Mouse (Mus musculus) kidney, adult 2 months (tissue): ENCODE results near the gene Creb3l4. TPM values are rescaled to one million over a fixed set of nuclear protein-coding genes. Genes with fewer than 3 reads are reported as not detected.

Experiments
- DNase-seq: peaks from one replicate; pipeline ENCODE4 v3.0.0; 2021
- H3K27ac ChIP-seq: fragments of 200-500 bp; 2 replicates; pipeline ENCODE4 v1.5.1; 2012; ENCODE audit warnings: low read depth, low read length, control low read depth, inconsistent platforms; ENCODE audit not compliant: insufficient read depth
- H3K27me3 ChIP-seq: fragments of 200-500 bp; replicated peaks from 2 replicates; pipeline ENCODE4 v1.6.1; 2012; ENCODE audit warnings: mild to moderate bottlenecking, moderate library complexity, low read length, inconsistent platforms; ENCODE audit not compliant: control insufficient read depth, insufficient read depth
- H3K36me3 ChIP-seq: fragments of 200-500 bp; 2 replicates; pipeline ENCODE4 v1.6.1; 2012; ENCODE audit warnings: mild to moderate bottlenecking, moderate library complexity, low read length, inconsistent platforms; ENCODE audit not compliant: control insufficient read depth, insufficient read depth
- H3K4me1 ChIP-seq: fragments of 200-500 bp; 2 replicates; pipeline ENCODE4 v1.6.1; 2011; ENCODE audit warnings: low read length; ENCODE audit not compliant: control insufficient read depth, insufficient read depth
- H3K4me3 ChIP-seq: fragments of 200-500 bp; 2 replicates; pipeline ENCODE4 v1.5.1; 2011; ENCODE audit warnings: mild to moderate bottlenecking, low read depth, low read length, control low read depth; ENCODE audit not compliant: insufficient read depth
- CTCF ChIP-seq: fragments of 200-500 bp; conservative IDR thresholded peaks from 2 replicates; pipeline ENCODE4 v1.5.1; 2011; ENCODE audit warnings: low read depth, mild to moderate bottlenecking, control low read depth, low read length, moderate library complexity, mixed read lengths; ENCODE audit not compliant: insufficient read depth, insufficient read length
- POLR2A ChIP-seq: fragments of 200-500 bp; IDR thresholded peaks from one replicate; pipeline ENCODE4 v1.6.1; 2011; ENCODE audit warnings: low read depth, low read length, control low read depth
- WGBS: fragments of 180-500 bp; shearing (Covaris S2); methylation state at CpG from one replicate; pipeline ENCODE4 v1.1.7; 2018; 5-methylcytosine and 5-hydroxymethylcytosine counted together
- polyA plus RNA-seq: library from polyadenylated mRNA; depleted of rRNA; stranded (reverse); fragments of >200 nt; gene quantifications from 2 replicates; pipeline ENCODE4 v1.2.3, GENCODE M21; 2012

The Creb3l4 gene
- polyA plus RNA-seq, 1 experiment: 1.0 TPM

DNA sequence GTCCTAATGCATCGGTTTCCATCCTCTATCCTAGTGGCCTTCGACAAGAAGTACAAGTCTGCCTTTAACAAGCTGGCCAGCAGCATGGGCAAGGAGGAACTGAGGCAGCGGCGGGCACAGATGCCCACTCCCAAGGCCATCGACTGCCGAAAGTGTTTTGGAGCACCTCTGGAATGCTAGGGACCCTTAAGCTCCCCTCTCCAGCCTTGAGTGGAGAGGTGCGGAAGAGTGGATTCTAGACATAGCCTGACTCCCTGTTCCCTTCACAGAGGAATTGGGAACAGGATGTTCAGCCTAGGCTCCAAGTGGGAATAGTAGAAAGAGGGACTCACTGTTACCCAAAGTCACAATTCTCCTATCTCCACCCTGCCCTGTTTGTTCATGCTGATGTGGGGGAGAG lies 36.4 kb upstream of the Creb3l4 start:
- Histone ChIP-seq H3K36me3 (no peaks in the 10 kb centered on the region), H3K27ac (no peak overlapping the region), H3K4me1 (no peaks in the 10 kb centered on the region), H3K27me3 (no peaks in the 10 kb centered on the region), H3K4me3 (no peak overlapping the region)
- DNase-seq: no peak
- TF ChIP-seq CTCF: no peak
- TF ChIP-seq POLR2A: no peak
- 98% methylated on average over 7 of the region's 7 CpGs for WGBS

DNA sequence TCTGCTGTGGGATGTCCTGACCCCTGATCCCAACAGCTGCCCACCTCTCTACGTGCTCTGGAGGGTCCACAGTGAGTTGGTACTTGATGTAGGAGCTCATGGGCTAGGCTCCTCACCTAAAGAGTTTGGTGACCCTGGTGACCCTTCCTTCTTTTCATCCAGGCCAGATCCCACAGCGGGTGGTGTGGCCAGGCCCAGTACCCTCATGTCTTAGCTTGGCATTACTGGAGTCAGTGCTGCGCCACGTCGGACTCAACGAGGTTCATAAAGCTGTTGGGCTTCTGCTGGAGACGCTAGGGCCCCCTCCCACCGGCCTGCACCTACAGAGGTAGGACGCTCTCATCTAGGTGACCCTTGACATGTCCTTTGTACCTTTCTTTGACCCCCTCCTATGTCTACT lies 35.9 kb upstream of the Creb3l4 start:
- TF ChIP-seq CTCF (no peak), POLR2A (no peak)
- DNase-seq: no peak
- Histone ChIP-seq H3K4me1 (no peaks in the 10 kb centered on the region), H3K4me3 (no peak overlapping the region), H3K36me3 (no peaks in the 10 kb centered on the region), H3K27ac (no peak overlapping the region), H3K27me3 (no peaks in the 10 kb centered on the region)
- 92% methylated on average over 9 of the region's 9 CpGs for WGBS

DNA sequence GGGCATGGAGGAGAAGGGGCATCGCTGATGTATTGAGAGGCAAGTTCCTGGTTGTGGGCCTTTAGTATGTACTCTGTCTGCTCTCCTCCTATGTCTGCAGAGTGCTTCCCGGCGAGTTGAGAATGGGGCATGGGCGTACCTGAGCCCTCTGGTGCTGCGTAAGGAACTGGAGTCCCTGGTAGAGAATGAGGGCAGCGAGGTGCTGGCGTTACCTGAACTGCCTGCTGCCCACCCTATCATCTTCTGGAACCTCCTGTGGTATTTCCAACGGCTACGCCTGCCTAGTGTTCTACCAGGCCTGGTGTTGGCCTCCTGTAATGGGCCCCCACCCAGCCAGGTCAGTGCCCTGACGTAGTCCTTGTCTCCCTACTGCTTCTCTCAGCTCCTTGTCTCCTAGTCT lies 34.9 kb upstream of the Creb3l4 start:
- Histone ChIP-seq H3K27ac (no peak overlapping the region), H3K4me3 (no peak overlapping the region), H3K27me3 (no peaks in the 10 kb centered on the region), H3K36me3 (no peaks in the 10 kb centered on the region), H3K4me1 (no peaks in the 10 kb centered on the region)
- no peak for DNase-seq
- TF ChIP-seq POLR2A: no peak
- TF ChIP-seq CTCF: no peak
- 97% methylated on average over 10 of the region's 10 CpGs for WGBS

DNA sequence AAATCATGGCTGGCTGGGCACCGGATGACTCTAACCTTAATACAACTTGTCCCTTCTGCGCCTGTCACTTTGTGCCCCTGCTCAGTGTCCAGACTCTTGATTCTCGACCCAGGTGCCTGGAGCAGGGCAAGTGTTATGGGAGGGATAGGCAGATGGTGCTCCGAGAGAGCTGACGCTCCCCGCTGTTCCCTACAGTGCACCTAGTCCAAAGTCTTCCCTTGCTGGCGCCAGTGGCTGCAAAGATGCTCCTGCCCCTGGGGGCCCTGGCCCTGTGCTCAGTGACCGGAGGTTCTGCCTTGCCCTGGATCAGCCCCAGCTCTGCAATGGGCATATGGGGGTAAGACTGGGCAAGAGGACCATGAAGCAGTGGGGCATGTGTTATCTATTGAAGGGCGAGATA lies 34.5 kb upstream of the Creb3l4 start:
- Histone ChIP-seq H3K36me3 (no peaks in the 10 kb centered on the region), H3K27ac (no peak overlapping the region), H3K4me3 (no peak overlapping the region), H3K4me1 (no peaks in the 10 kb centered on the region), H3K27me3 (no peaks in the 10 kb centered on the region)
- TF ChIP-seq CTCF (no peak), POLR2A (no peak)
- no peak for DNase-seq
- 83% methylated on average over 9 of the region's 9 CpGs for WGBS

DNA sequence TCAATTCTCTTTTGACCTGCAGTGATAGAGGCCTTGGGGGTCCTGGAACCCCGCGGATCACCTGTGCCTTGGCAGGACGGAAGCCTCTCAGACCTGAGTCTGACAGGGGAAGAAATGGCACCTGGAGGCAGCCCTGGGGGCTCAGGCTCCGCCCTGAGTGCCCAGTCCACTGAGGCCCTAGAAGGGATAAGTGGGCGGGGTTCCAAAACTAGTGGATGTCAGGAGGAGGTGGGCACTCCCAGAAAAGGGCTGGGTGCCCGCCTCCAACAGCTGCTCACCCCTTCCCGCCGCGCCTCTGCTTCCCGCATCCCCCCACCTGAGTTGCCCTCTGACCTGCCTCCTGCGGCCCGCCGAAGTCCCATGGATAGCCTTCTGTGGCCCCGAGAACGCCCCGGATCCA lies 33.5 kb upstream of the Creb3l4 start:
- H3K36me3 ChIP-seq: no peaks in the 10 kb centered on the region
- H3K4me1 ChIP-seq: no peaks in the 10 kb centered on the region
- TF ChIP-seq POLR2A: no peak
- TF ChIP-seq CTCF: no peak
- H3K27ac ChIP-seq: no peak overlapping the region
- WGBS: 75% methylated on average over 16 of the region's 16 CpGs
- H3K4me3 ChIP-seq: no peak overlapping the region
- no peaks in the 10 kb centered on the region for H3K27me3 ChIP-seq
- no peak for DNase-seq

DNA sequence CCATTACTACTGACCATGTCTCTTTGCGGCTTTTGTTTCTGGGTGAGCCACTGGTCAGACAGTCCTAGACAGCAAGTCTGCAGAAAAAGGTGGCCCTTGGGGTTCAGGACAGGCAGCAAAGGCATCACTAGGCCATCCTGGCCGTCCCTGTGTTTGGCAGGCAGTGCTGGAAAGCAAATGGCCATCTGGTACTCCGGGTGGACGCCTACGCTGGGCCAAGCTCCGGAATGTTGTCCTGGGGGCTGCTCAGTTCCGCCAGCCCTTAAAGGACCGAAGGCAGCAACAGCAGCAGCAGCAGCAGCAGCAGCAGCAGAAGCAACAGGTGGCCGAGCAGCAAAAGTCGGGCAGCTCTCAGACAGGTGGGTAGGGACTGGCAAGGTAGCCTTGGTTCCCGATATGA lies 32.0 kb upstream of the Creb3l4 start:
- H3K27ac ChIP-seq: no peak overlapping the region
- H3K4me1 ChIP-seq: no peaks in the 10 kb centered on the region
- no peak overlapping the region for H3K4me3 ChIP-seq
- TF ChIP-seq POLR2A (no peak), CTCF (no peak)
- H3K36me3 ChIP-seq: no peaks in the 10 kb centered on the region
- no peaks in the 10 kb centered on the region for H3K27me3 ChIP-seq
- no peak for DNase-seq
- WGBS: 91% methylated on average over 11 of the region's 11 CpGs

DNA sequence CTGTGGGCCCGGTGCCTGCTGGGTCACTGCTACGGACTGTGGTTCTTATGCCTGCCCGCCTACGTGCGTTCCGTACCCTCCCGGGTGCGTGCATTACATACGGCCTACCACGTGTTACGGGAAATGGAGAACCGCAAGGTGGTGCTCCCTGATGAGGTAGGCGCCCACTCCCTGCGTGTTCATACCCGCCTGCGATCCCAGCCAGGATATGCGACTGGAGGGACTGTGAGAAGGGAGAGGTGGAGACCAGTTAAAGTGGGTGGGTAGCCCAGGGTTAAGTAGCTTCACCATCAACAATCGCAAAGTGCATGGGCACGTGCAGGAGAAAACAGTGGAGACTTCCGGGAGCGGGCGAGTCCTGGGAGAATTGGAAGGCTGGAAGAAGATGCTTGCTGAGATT lies 30.5 kb upstream of the Creb3l4 start:
- no peaks in the 10 kb centered on the region for H3K36me3 ChIP-seq
- H3K27me3 ChIP-seq: no peaks in the 10 kb centered on the region
- H3K27ac ChIP-seq: no peak overlapping the region
- TF ChIP-seq CTCF: no peak
- no peak for TF ChIP-seq POLR2A
- 95% methylated on average over 22 of the region's 22 CpGs for WGBS
- H3K4me1 ChIP-seq: no peaks in the 10 kb centered on the region
- DNase-seq: no peak
- no peak overlapping the region for H3K4me3 ChIP-seq

DNA sequence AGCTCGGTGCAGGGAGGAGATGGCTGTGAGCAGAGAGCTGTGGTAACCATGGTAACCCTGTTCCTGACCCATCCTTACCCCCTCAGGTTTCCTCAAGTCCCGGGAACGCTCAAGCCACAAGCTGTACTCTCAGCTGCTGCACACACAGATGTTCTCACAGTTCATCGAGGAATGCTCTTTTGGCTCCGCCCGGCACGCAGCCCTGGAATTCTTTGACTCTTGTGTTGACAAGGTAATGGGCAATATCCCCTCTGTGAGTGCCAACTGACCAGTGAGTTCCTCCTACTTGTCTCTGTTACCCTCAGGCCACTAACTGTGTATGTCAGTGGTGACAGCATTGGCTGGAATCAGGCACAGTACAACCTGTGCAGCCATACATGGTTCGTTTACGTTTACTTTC lies 28.9 kb upstream of the Creb3l4 start:
- 71% methylated on average over 9 of the region's 9 CpGs for WGBS
- no peak for TF ChIP-seq POLR2A
- TF ChIP-seq CTCF: no peak
- Histone ChIP-seq H3K27ac (no peak overlapping the region), H3K4me1 (no peaks in the 10 kb centered on the region), H3K36me3 (no peaks in the 10 kb centered on the region), H3K27me3 (no peaks in the 10 kb centered on the region), H3K4me3 (no peak overlapping the region)
- no peak for DNase-seq
